8 mouse cellular contexts compared by ENCODE assay signal in the genomic region with DNA sequence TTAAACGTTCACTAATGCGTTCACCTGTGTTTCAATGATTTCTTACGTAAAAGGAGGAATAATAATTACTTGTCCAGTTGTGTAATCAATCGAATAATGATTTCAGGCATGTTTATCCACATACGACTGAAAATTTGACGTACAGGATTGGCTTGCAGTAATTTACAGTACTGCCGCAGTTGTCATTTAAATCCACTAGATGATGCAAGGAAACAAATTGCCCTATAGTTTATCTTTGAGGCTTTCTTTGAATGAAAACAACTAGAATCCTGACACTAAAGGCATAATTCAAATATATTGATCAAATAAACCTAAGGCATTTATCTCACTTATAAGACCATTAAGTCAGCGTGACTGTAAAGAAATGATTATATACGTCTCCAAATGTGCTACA. TPM values are rescaled to one million over a fixed set of nuclear protein-coding genes. Genes with fewer than 3 reads are reported as not detected.
DNase-seq lines count a peak whose midpoint lies in the region; ATAC-seq and TF ChIP-seq lines count a peak whose summit lies in the region.

No protein-coding gene starts in this region.

- no peaks in the 10 kb centered on the region for H3K9me3 ChIP-seq in forebrain, embryonic 16.5 days (ENCODE audit: control insufficient read depth, low read length)
- no peaks in the 10 kb centered on the region for H3K9me3 ChIP-seq in liver, postnatal 0 days (ENCODE audit: low read length)

- H3K9ac ChIP-seq in forebrain, embryonic 16.5 days (replicated peaks; ENCODE audit: low read depth, low read length): peak overlapping the region; percentile 98
- H3K9ac ChIP-seq in liver, postnatal 0 days (replicated peaks): peak overlapping the region; percentile 95

- peak; percentile 31; the same call in 1 of the 2 replicates for ATAC-seq in frontal cortex, adult (ENCODE audit: low TSS enrichment)
- peak; percentile 11 for ATAC-seq in CD4-positive, CD25-positive, alpha-beta regulatory T cell, adult 4 months
- peak; percentile 10 for ATAC-seq in forebrain, embryonic 16.5 days
- ATAC-seq in liver, postnatal 0 days: no peak

- H3K27ac ChIP-seq in forebrain, embryonic 16.5 days (ENCODE audit: low read length): peak overlapping the region; percentile 96
- peak overlapping the region; percentile 97 for H3K27ac ChIP-seq in liver, postnatal 0 days (ENCODE audit: low read depth)

- no peaks in the 10 kb centered on the region for H3K27me3 ChIP-seq in forebrain, embryonic 16.5 days (replicated peaks; ENCODE audit: control insufficient read depth, insufficient read depth, low read length)
- no peaks in the 10 kb centered on the region for H3K27me3 ChIP-seq in liver, postnatal 0 days (ENCODE audit: insufficient read depth, low read length)

- peak overlapping the region; percentile 81 for H3K4me3 ChIP-seq in forebrain, embryonic 16.5 days (replicated peaks; ENCODE audit: low read length)
- H3K4me3 ChIP-seq in liver, postnatal 0 days (ENCODE audit: low read depth, low read length): peak overlapping the region; percentile 79

- WGBS in forebrain, embryonic 16.5 days: 33% methylated on average over 9 of the region's 9 CpGs
- WGBS in liver, postnatal 0 days (ENCODE audit: insufficient replicate concordance): 44% methylated on average over 9 of the region's 9 CpGs

- DNase-seq in frontal cortex, postnatal 25 days (ENCODE audit: low spot score in 2 of 2): no peak
- no peak for DNase-seq in liver, postnatal 0 days
- DNase-seq in right cerebral cortex, postnatal 4 days: no peak
- DNase-seq in urinary bladder, postnatal 4 days (ENCODE audit: low spot score in 2 of 2): no peak
- no peak for DNase-seq in retina, postnatal 1 day

- peaks cover 25% of the 10 kb centered on the region for H3K4me1 ChIP-seq in forebrain, embryonic 16.5 days (replicated peaks; ENCODE audit: control insufficient read depth, insufficient read depth, low read length)
- peaks cover 23% of the 10 kb centered on the region for H3K4me1 ChIP-seq in liver, postnatal 0 days (ENCODE audit: insufficient read depth)

- TF ChIP-seq CTCF in liver, postnatal 0 days (IDR thresholded peaks at IDR 0.05; ENCODE audit: low read depth): no peak

- peaks cover 11% of the 10 kb centered on the region for H3K36me3 ChIP-seq in forebrain, embryonic 16.5 days (ENCODE audit: control insufficient read depth, insufficient read depth)
- peaks cover 19% of the 10 kb centered on the region for H3K36me3 ChIP-seq in liver, postnatal 0 days (replicated peaks; ENCODE audit: insufficient read depth, low read length)

- H3K4me2 ChIP-seq in forebrain, embryonic 16.5 days (ENCODE audit: low read length): peak overlapping the region; percentile 84
- H3K4me2 ChIP-seq in liver, postnatal 0 days (ENCODE audit: low read depth, low read length): peak overlapping the region; percentile 78

- no peak for TF ChIP-seq EP300 in liver, postnatal 0 days (IDR thresholded peaks at IDR 0.05; ENCODE audit: low read depth)

RNA-seq across cellular contexts. Expression of a gene that starts 0.4 kb away (rescaled TPM):
- 10 to 100 TPM; 28.7 to 43.5 TPM for polyA plus RNA-seq in CD4-positive, CD25-positive, alpha-beta regulatory T cell, adult 4 months (2017; shearing (Covaris generic))
- polyA plus RNA-seq in forebrain, embryonic 16.5 days (2015; fragmentation: Nextera tagmentation; extraction: Ambion mirVana): 349 and 369 TPM in 2 replicates
- polyA plus RNA-seq in liver, postnatal 0 days (2015; fragmentation: Nextera tagmentation; extraction: Ambion mirVana): 109 and 111 TPM in 2 replicates
